Mouse (Mus musculus) liver, embryonic 14.5 days (tissue): ENCODE results near the gene Gm14214. TPM values are rescaled to one million over a fixed set of nuclear protein-coding genes. Genes with fewer than 3 reads are reported as not detected.

Experiments
- ATAC-seq: fragments of 200-750 bp; cut with Nextera tagmentation; 2 replicates; pipeline ENCODE4 v1.8.0; 2017; ENCODE audit warnings: moderate number of reproducible peaks, mild to moderate bottlenecking, moderate library complexity; ENCODE audit not compliant: insufficient read depth
- DNase-seq, 3 experiments: peaks; one replicate each; pipeline ENCODE4 v3.0.0-alpha.2; 2012 to 2013; ENCODE audit warnings: low read depth in 3 of 3, low spot score in 3 of 3
- H3K27ac ChIP-seq: fragments of 300-500 bp; sonication (generic); 2 replicates; pipeline ENCODE4 v1.5.1; 2014; ENCODE audit warnings: moderate library complexity, mild to moderate bottlenecking, control low read depth, inconsistent platforms
- H3K27me3 ChIP-seq: fragments of 300-500 bp; sonication (generic); 2 replicates; pipeline ENCODE4 v1.6.1; 2014; ENCODE audit warnings: mild to moderate bottlenecking, low read length, moderate library complexity; ENCODE audit not compliant: control insufficient read depth, insufficient read depth
- H3K36me3 ChIP-seq: fragments of 300-500 bp; sonication (generic); replicated peaks from 2 replicates; pipeline ENCODE4 v1.6.1; 2014; ENCODE audit warnings: low read depth; ENCODE audit not compliant: control insufficient read depth, insufficient read depth
- H3K4me1 ChIP-seq, 2 experiments: fragments of 200-500 bp in 1 of 2; fragments of 300-500 bp in 1 of 2; sonication (generic) in 1 of 2; replicated peaks; 2 replicates each; pipeline ENCODE4 v1.6.1; 2012 to 2014; ENCODE audit warnings: antibody characterized with exemption in 1 of 2, inconsistent platforms in 1 of 2, low read length in 1 of 2; ENCODE audit not compliant: control insufficient read depth in 2 of 2, insufficient read depth in 2 of 2
- H3K4me2 ChIP-seq: fragments of 300-500 bp; sonication (generic); 2 replicates; pipeline ENCODE4 v1.6.1; 2014; ENCODE audit warnings: low read depth, mild to moderate bottlenecking, control low read depth, moderate library complexity
- H3K4me3 ChIP-seq, 2 experiments: fragments of 200-500 bp in 1 of 2; fragments of 300-500 bp in 1 of 2; sonication (generic) in 1 of 2; 2 replicates each; pipeline ENCODE4 v1.5.1; 2012 to 2014; ENCODE audit warnings: low read depth in 2 of 2, low read length in 2 of 2, mild to moderate bottlenecking in 2 of 2, control low read depth in 1 of 2, inconsistent platforms in 1 of 2, moderate library complexity in 1 of 2; ENCODE audit not compliant: insufficient read depth in 1 of 2
- H3K9ac ChIP-seq: fragments of 300-500 bp; sonication (generic); replicated peaks from 2 replicates; pipeline ENCODE4 v1.6.1; 2014; ENCODE audit warnings: mild to moderate bottlenecking, control low read depth, moderate library complexity
- H3K9me3 ChIP-seq: fragments of 300-500 bp; sonication (generic); 2 replicates; pipeline ENCODE4 v1.6.1; 2016; ENCODE audit warnings: low read length, mixed read lengths; ENCODE audit not compliant: control insufficient read depth
- CTCF ChIP-seq: IDR thresholded peaks from 2 replicates; pipeline ENCODE4 v1.5.1; 2016; ENCODE audit warnings: antibody characterized with exemption, low read depth, control low read depth
- EP300 ChIP-seq: IDR thresholded peaks from 2 replicates; pipeline ENCODE4 v1.6.1; 2016; ENCODE audit warnings: antibody characterized with exemption, low read depth
- WGBS: fragments of 180-500 bp; shearing (Covaris S2); extraction: QIAGEN DNeasy Blood & Tissue Kit; methylation state at CpG from one replicate; pipeline ENCODE4 v1.1.7; 2014; ENCODE audit not compliant: insufficient replicate concordance; 5-methylcytosine and 5-hydroxymethylcytosine counted together
- polyA plus RNA-seq, 2 experiments: library from polyadenylated mRNA; depleted of rRNA in 1 of 2; stranded (reverse) in 1 of 2; unstranded in 1 of 2; fragments of >200 nt; fragmentation: Nextera tagmentation in 1 of 2; extraction: Ambion mirVana in 1 of 2; gene quantifications; 2 replicates each; pipeline versions ENCODE4 v1.2.1 to v1.2.3; 2012 to 2014

Gm14214 gene
- polyA plus RNA-seq, 2 experiments: not detected

DNA sequence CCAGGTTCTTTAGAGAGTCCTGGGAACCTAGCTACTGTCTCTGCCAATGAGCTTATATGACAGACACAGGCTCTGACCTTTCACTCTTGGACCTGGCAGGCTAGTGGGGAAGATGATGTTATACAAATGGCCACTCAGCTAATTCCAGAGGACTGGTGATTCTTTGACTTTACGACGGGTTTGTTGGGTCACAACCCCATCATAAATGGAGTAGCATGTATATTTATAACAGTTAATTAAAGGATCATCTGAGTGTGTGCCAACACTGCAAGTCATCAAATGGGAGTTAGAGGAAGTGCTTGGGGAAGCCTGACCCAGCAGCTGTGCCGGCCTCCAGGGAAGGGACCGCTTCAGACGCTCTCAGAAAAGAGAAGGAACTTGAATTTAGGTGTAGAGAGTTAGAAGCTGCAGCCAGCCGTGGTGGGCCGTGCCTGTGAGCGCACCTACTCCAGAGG is 4.2 kb downstream of the Gm14214 start:
- peak overlapping the region; percentile 74 for H3K4me2 ChIP-seq
- TF ChIP-seq CTCF (no peak), EP300 (no peak)
- no peaks in the 10 kb centered on the region for H3K9me3 ChIP-seq
- no peaks in the 10 kb centered on the region for H3K36me3 ChIP-seq
- H3K9ac ChIP-seq: peak overlapping the region; percentile 60
- DNase-seq (peak in 1 of 3 experiments; percentile 45), ATAC-seq (peak; percentile 50)
- H3K27ac ChIP-seq: peak overlapping the region; percentile 96
- 42% methylated on average over 8 of the region's 8 CpGs for WGBS
- peaks cover 38 to 49% of the 10 kb centered on the region in 2 experiments for H3K4me1 ChIP-seq
- no peaks in the 10 kb centered on the region for H3K27me3 ChIP-seq
- no peak overlapping the region for H3K4me3 ChIP-seq

- Histone ChIP-seq H3K4me3 (peak overlapping the region; percentile 31 to 51), H3K4me1 (peaks cover 38 to 49% of the 10 kb centered on the region in 2 experiments), H3K27ac (peak overlapping the region; percentile 96), H3K27me3 (no peaks in the 10 kb centered on the region), H3K4me2 (peak overlapping the region; percentile 74), H3K36me3 (no peaks in the 10 kb centered on the region), H3K9me3 (no peaks in the 10 kb centered on the region), H3K9ac (peak overlapping the region; percentile 60)
- TF ChIP-seq CTCF (peak; percentile 83), EP300 (peak; percentile 92)
- DNase-seq (peak; percentile 37 to 87 (median 51)), ATAC-seq (peak; percentile 98)
- 48% methylated on average over 9 of the region's 9 CpGs for WGBS
Measured at GRCm38 (mm10) chr2:154764828-154765497, 4.9 kb downstream of the Gm14214 start.

GRCm38 (mm10) chr2:154763226-154763625 is 6.6 kb downstream of the Gm14214 start:
- Histone ChIP-seq H3K9ac (no peak overlapping the region), H3K9me3 (no peaks in the 10 kb centered on the region), H3K4me1 (peaks cover 38 to 49% of the 10 kb centered on the region in 2 experiments), H3K36me3 (no peaks in the 10 kb centered on the region), H3K27me3 (no peaks in the 10 kb centered on the region), H3K4me3 (no peak overlapping the region), H3K4me2 (peak overlapping the region; percentile 48), H3K27ac (peak overlapping the region; percentile 96)
- ATAC-seq: peak; percentile 47
- WGBS: 37% methylated on average over 3 of the region's 3 CpGs
- TF ChIP-seq CTCF (no peak), EP300 (no peak)
- peak in 2 of 3 experiments; percentile 20 to 39 for DNase-seq

- ATAC-seq (no peak), DNase-seq (no peak)
- Histone ChIP-seq H3K9me3 (no peaks in the 10 kb centered on the region), H3K4me3 (no peak overlapping the region), H3K9ac (no peak overlapping the region), H3K36me3 (no peaks in the 10 kb centered on the region), H3K27me3 (no peaks in the 10 kb centered on the region), H3K4me2 (no peak overlapping the region), H3K27ac (no peak overlapping the region), H3K4me1 (peaks cover 9 to 21% of the 10 kb centered on the region in 2 experiments)
- TF ChIP-seq EP300 (no peak), CTCF (no peak)
- WGBS: 53% methylated on average over 1 of the region's 1 CpGs
Measured at GRCm38 (mm10) chr2:154758454-154758853, 11.4 kb downstream of the Gm14214 start.

DNA sequence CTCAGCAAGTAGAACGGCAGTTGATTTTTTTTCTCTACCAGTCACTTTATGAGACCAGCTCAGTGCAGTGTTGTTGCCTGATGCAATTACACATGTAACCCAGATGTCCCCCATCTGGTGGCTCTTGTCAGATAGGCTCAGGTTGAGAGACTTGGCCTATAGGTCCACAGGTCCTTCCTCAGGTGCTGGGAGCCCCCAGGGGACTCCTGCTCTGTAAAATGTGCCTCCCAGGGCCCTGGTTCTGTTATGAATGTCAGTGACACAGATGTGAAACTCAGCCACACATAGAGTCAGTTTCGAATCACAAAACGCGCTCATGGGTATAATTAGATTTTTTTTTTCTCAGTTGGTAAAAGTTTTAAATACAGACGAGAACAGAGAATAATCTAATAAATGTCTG is 12.1 kb downstream of the Gm14214 start:
- DNase-seq (no peak), ATAC-seq (no peak)
- no peaks in the 10 kb centered on the region for H3K36me3 ChIP-seq
- no peaks in the 10 kb centered on the region for H3K27me3 ChIP-seq
- no peak overlapping the region for H3K9ac ChIP-seq
- H3K9me3 ChIP-seq: no peaks in the 10 kb centered on the region
- no peak for TF ChIP-seq CTCF
- no peak for TF ChIP-seq EP300
- H3K4me3 ChIP-seq: no peak overlapping the region
- H3K4me1 ChIP-seq: peaks cover 1 to 14% of the 10 kb centered on the region in 2 experiments
- no peak overlapping the region for H3K4me2 ChIP-seq
- 73% methylated on average over 5 of the region's 5 CpGs for WGBS
- H3K27ac ChIP-seq: no peak overlapping the region
